Mouse (Mus musculus): ENCODE data around the gene Cacna1c. TPM values are rescaled to one million over a fixed set of nuclear protein-coding genes. Genes with fewer than 3 reads are reported as not detected.

Cacna1c gene
- 1 to 10 TPM in 1 of 3 experiments, not detected in 2; 1.1 TPM for polyA plus RNA-seq (2017; shearing (Covaris generic))

DNA sequence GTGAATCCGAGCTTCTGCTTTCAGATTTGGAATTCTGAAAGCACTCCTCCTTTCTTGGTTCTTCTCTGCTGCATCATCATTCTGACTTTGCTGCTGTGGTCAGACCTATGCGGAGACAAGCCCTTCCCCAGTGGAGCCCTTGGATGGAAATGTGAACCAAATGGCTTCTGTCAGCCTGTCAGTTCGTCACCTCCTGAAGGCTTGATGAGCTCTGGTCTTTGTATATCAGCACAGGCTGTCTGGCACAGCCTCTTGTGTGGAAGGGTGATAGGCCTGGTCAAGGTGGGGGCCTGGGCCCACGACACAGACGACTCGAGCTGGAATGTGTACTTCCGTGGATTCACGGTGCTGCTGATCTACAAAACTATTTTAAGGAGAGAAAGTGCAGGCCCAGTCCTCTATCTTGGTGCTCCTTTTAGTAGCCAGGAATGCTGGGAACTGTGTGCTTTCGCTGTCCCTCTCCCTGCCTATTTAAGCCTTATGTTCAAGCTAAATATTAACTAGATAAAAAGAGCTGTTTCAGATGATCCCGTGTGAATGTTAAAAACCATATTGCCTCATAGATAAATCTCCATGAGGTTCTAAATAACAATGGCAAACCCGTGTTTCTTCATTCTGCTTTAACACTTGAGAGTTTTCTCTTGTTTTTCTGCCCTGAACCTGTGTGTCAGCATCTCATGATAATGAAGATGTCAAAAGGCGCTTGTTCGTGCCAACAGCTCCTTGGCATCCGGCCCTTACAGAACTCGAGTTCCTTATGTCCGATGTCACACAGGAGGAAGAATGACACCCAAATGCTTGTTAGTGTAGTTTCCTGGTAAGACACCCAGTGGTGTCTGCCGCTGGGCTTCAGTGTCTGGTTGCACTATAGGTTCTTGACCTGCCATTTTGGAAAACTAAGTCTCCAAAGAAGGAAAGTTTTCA is at the start of gene Cacna1c:
TSS of gene Cacna1c (minus strand) at position 37 of the 924 bp plus-strand sequence.
- no peak for ATAC-seq

DNA sequence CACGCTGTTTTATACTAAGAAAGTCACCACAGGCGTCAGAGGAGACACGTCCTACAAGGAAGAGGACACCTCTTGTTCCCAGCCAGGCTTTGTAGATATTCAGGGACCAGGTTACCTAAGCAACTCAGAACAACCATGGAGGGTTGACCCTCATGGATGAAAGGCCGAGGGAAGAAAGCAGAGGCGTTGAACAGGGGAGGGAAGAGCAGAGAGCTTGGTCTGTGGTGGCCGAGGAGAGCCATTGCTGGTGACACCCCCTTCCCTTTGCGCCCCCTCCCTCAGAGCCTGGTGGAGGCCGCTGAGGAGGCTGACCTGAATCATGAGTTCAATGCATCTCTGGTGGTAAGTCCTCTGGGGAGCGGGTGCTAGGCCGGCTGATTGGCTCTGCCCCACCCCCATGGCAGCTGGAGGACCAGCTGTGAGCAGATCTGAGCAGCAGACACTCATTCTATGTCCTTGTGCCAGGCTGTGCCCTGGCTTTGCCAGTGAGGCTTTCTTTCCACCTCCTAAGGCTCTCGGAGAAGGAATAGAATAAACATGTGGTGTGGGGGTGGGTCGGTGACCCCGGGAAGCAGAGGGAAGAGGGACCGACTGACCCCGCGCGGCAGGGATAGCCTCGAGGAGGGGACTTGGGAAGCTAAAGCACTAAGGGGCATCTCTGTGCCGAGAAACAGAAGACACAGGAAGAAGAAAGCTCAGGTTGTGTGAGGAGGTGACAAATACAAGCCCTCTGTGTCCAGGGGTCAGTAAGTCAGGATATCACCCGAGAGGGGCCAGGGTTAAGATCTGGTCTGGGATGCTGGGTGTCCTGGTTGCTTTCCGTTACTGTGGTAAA is 44.9 kb upstream of the Cacna1c start:
- ATAC-seq = no peak

GRCm38 (mm10) chr6:119240256-119240655 is 44.0 kb upstream of the Cacna1c start:
- ATAC-seq = no peak

GRCm38 (mm10) chr6:119239341-119240005 is 43.3 kb upstream of the Cacna1c start:
- no peak for ATAC-seq

DNA sequence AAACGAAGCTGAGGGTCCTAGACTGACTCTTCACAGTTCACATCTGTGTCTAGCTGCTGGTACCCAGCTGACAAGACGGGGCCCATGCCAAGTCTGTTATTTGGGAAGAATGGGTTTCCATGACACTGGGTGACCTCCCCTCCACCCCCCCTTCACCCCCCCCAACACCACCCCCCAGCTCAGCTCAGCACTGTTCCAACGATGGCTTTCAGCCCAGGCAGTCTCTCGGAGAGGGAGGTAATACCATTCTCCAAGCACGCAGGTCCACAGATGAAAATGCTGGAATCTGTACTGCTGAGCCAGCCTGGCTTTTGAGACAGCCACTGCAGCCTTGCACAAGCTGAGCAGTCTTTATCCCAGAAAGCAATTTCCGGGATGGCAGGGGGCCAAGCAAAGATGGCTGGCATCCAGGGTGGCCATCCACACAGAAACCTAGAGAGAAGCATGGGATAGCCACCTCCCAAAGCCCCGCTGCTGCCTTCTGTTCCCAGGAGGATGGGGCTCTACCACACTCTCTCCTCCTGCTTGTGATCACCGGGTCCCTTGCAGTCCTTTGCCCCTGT is 41.3 kb upstream of the Cacna1c start:
- no peak for ATAC-seq

DNA sequence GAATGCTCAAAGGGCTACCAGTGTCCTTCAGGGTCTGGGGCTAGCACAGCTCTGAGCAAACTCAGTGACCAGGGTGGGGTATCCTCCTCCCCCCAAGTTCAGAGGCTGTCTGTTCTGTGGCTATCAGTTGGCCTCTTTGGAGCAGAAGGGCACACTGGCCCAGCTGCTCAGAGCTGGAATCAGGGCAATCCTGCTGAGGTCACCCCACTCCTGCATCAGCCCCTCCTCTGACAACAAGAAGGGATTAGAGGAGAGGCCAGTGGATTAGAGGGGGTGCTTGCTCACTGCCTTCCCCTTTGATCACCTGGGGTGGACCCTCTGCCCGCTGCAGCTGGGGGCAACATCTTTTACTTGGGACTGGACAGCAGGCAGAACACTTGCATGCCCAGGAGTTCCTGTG is 40.0 kb upstream of the Cacna1c start, which contains the start of gene Cacna2d4:
TSS of gene Cacna2d4 (plus strand) at position 286 of the 400 bp plus-strand sequence.
- ATAC-seq = no peak

GRCm38 (mm10) chr6:119235441-119235840 is 39.2 kb upstream of the Cacna1c start:
- no peak for ATAC-seq

DNA sequence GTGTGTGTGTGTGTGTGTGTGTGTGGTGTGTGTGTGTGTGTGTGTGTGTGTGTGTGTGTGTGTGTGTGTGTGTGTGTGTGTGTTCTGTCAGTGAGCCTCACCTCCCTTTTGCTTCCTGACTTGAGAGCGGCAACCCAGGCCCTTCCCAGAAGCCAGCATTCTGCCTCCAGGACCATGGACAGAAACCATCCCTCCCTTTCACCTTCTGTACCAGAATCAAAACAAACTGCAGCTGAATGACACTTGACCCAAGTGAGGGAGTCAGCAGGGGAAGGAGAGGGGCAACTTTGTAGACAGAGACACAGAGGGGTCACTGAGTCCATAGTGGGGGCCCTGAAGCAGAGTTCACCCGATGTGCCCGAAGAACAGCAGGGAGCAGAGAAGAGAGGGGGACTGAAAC is 36.8 kb upstream of the Cacna1c start:
- ATAC-seq = no peak

DNA sequence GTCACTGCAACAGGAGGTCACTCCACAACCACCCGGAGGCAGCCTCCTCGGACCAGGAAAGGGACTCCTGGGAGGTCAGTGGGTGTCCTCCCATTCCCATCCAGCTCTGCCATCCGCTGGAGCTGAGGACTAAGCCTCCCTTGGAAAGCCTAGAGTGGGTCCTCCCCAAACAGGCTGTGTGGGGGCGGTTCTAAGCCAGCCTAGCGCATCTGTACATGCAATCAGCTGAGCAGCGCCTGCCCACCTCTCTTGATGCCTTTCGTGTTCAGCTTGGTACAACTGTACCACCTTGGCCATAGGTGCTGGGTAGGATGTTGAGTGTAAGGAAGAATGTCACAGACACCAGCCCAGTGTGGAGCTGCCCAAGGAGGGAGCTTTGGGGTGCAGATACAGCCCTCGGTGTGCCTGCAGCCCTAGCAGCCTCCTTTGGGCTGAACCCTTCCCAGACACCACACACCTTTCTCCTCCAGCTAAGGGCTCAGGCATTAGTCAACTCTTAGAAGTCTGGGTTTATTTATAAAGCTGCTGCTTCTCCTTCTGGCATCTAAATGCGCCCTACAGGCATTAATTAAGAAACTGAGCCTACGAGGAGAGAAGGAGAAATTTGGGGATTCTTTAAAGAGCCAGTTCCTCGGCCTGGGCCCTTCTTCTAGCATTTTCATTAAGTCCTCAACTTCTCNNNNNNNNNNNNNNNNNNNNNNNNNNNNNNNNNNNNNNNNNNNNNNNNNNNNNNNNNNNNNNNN is 32.8 kb upstream of the Cacna1c start:
- ATAC-seq = no peak

- ATAC-seq = no peak
Measured at GRCm38 (mm10) chr6:119227001-119227400, 30.8 kb upstream of the Cacna1c start.

GRCm38 (mm10) chr6:119225731-119226130 is 29.5 kb upstream of the Cacna1c start:
- ATAC-seq = no peak

- no peak for ATAC-seq
Measured at GRCm38 (mm10) chr6:119225226-119225625, 29.0 kb upstream of the Cacna1c start.

GRCm38 (mm10) chr6:119224451-119225195 is 28.4 kb upstream of the Cacna1c start:
- ATAC-seq = no peak

- peak; percentile 76 for ATAC-seq
Measured at GRCm38 (mm10) chr6:119220297-119220696, 24.1 kb upstream of the Cacna1c start.

GRCm38 (mm10) chr6:119219237-119219870 is 23.1 kb upstream of the Cacna1c start:
- ATAC-seq = no peak

- ATAC-seq = no peak
Measured at GRCm38 (mm10) chr6:119218591-119218990, 22.4 kb upstream of the Cacna1c start.

- ATAC-seq = no peak
Measured at GRCm38 (mm10) chr6:119217661-119218060, 21.4 kb upstream of the Cacna1c start.

DNA sequence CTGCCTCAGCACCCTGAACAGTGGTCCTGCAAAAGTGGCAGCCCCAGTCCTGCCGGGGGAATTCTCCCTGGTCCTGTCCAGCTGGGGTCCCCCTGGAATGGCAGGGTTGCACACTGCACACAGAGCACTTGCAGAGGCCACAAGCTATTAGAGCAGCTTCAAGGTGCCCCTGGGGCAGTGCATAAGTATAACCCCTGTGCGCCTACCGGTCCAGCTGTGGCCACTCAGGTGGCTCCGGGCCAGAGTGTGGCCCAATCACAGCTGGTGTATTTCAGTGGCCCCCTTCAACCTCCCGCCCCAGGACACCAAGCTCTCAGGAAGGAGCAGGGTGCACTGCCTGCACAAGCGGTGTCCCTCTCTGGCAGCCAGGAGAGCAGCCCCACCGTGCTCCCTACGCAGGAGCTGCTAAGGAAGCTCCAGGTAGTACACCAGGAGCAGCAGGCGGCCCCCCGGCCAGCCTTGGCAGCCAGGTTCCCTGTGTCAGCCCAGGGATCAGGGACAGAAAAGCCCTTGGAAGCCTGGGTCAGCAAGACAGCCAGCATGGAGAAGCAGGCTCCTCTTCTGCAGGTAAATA is 18.9 kb upstream of the Cacna1c start:
- no peak for ATAC-seq

GRCm38 (mm10) chr6:119214190-119214589 is 18.0 kb upstream of the Cacna1c start:
- ATAC-seq = no peak

DNA sequence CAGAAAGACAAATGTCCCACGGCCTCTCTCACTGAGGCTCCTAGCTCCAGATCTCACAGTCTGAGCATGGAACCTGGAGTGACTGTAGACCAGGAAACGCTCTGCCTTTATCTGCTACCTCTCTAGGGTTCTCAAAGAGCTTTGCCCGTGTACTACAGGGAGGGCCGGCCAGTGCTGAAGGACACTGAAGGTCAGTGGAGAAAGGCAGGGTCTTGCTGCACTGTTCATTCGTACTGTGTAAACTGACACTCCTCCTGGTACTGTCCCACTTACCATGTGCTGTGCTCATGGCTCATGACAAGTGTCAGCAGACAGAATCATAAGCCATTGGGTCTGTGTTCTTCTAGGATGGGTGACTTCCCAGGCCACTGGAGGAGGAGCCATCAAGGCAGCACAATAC is 17.2 kb upstream of the Cacna1c start:
- no peak for ATAC-seq

Data from inflammation-experienced regulatory T-cells, adult 6 months (primary cell).